Mouse (Mus musculus) adrenal gland, postnatal 25 days (tissue): ENCODE results near the gene Pfpl. TPM values are rescaled to one million over a fixed set of nuclear protein-coding genes. Genes with fewer than 3 reads are reported as not detected.

ENCODE experiments used
- DNase-seq: peaks from one replicate; pipeline ENCODE4 v3.0.0; 2021; ENCODE audit warnings: mixed read lengths
- long read RNA-seq: library from polyadenylated mRNA; stranded (forward); transcript quantifications from one replicate; pipeline ENCODE4 v2.0.0, GENCODE M21; 2021
- total RNA-seq: library from RNA; stranded (reverse); gene quantifications from 2 replicates; pipeline ENCODE4 v1.2.3, GENCODE M21; 2021

The Pfpl gene
- not detected in 2 replicates for total RNA-seq
- long read RNA-seq = 0 reads

DNA sequence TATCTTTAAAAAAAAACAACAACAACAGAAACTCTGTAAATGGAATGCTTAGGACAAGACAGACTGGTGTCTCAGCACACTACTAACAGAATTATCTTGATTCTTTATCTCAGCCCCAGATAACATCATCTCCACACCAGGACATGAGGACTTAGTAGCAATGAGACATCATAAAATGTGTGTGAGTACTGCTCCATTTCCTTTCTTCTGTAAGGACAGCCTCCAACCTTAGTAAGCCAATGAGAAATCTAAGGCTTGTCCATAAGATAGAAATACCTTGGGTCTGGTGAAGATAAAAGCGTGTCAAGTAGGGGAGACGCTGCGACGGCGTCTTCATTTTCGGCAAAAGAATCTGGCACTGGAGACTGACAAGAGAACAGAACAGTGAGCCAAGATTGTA lies at the start of gene Pfpl:
Pfpl (plus strand) TSS at position 301 of the 400 bp plus-strand sequence.
- no peak for DNase-seq

DNA sequence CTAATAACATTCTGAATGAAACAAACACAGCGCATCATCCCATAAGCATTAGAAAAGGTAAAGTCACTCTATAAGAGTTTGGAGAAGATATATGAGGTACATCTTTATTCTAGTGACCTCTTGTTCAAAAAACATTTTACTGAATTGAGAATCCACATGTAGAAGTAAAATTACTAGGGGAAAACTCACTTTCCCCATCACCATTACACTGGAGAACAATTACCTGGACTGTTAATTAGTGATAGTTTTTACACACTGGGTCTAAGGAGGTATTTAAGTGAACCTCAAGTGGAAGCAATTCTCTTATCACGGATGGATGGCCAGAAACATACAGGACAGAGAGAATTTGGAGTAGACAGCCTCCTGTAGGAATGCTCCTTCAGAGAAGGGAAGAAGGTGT lies 40.7 kb upstream of the Pfpl start, which contains the start of gene Olfr1440:
Olfr1440 (plus strand) TSS at position 301 of the 400 bp plus-strand sequence.
- DNase-seq = no peak

DNA sequence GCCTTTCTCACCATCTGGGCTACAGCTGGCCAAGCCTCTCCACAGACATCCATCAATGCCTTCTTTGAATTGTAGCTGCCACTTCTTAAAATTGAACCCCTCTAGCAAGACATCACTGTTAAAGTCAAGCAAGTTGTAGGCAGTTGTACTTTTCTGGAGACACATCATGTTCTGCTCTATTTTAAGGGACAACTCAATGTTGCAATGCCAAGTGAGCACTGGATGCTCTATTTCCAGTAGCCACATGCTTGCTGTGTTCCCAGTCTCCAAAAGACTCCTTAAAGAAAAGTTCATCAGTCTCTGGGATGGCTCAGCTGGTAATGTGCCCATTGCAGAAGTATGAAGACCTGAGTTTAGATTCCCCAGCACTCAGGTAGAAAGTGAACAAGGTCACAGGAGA lies 14.0 kb upstream of the Pfpl start:
- no peak for DNase-seq

DNA sequence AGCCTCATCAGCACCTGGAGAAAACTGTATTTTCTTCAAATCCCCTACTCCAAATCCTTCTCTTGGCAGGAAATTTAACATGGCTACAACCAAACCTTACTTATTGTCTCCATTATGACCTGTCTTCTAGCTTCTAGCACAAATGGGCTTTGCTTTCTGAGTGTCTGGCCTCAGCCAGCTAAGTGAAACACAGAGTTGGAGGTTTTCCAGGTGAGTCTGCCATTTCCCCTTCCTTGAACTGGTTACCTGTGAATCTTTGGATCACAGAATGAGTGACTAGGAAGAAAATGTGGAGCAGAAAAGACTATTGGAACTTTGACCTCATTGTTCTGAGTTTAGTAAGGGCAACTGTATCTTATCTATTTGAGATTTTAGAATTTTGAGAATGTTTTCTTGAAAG lies 10.3 kb upstream of the Pfpl start, which contains the start of gene Olfr1441:
Olfr1441 (plus strand) TSS at position 73 of the 400 bp plus-strand sequence.
- DNase-seq = no peak

DNA sequence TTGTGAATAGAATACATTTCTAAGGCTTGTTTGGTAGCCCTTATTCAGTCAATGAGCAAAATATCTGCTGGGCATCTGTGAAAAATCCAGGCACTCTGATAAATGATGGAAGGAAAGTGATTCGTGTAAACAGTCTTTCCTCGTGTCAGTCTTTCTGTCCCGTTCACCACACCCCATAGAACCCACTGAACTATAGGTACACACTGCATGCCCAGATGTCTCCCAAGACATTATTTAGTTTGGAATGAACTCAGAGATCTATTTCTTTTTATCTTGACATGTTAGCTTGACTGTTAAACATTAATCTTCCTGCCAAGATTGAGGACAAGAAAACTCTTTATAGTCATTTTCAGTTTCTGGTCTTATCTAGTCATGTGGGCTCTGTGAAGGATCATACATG lies 9.4 kb upstream of the Pfpl start:
- no peak for DNase-seq

- DNase-seq = no peak
Observed at GRCm38 (mm10) chr19:12420555-12420954, 7.2 kb upstream of the Pfpl start.

DNA sequence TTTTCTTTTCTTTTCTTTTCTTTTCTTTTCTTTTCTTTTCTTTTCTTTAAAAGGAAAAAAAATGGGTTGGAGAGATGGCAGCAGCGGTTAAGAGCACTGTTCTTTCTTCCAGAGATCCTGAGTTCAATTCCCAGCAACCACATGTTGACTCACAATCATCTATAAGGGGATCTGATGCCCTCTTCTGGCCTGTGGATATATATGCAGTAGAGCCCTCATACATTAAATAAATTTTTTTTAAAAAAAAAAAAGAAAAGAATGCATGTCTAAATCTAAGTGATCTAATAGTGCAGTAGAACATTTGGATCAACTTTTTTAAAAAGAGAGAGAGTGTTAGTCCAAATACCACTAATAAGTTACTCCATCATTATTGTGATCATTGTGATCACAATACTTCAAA lies 6.0 kb upstream of the Pfpl start:
- no peak for DNase-seq

- DNase-seq = no peak
Observed at GRCm38 (mm10) chr19:12427101-12427500, 604 bp upstream of the Pfpl start.

- peak; percentile 5 for DNase-seq
Observed at GRCm38 (mm10) chr19:12433033-12433432, 5.3 kb downstream of the Pfpl start.

DNA sequence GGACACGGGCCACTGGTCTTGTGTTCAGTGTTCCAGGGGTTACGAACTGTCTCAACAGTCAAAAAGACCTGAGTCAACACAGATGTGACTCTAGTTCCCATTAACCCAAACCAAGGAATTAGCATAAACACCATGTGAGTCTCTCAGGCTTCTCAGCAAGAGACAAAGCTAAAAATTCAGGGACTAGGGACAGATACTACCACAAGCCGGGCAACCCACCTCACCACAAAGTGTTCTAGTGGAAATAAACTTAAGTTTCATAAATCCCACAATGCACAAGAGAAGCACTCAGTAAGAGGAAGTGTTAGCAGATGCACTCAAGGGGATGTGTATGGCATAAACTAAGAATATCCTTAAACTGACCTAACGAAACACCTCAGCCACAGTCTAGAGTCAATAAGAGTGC lies 7.3 kb downstream of the Pfpl start:
- no peak for DNase-seq

GRCm38 (mm10) chr19:12435750-12436524 lies 8.2 kb downstream of the Pfpl start:
- DNase-seq = no peak

DNA sequence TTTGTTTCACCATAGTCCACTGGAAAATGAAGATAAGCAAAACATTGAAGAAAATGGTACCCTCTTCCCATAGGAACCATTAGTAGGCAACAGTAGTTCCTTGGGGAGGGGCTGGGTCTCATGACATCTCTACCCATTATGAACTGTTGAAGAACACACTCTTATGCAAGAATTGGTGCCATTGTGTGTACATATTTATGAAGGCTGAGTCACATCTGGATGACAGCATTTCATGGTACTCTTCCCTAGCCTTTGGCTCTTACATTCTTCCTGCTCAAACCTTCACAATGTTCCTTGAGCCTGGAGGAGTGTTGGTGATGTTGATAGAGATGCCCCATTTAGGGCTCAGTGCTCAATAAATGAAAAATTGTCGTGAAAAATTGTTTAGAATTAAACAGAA lies 11.9 kb downstream of the Pfpl start:
- no peak for DNase-seq

DNA sequence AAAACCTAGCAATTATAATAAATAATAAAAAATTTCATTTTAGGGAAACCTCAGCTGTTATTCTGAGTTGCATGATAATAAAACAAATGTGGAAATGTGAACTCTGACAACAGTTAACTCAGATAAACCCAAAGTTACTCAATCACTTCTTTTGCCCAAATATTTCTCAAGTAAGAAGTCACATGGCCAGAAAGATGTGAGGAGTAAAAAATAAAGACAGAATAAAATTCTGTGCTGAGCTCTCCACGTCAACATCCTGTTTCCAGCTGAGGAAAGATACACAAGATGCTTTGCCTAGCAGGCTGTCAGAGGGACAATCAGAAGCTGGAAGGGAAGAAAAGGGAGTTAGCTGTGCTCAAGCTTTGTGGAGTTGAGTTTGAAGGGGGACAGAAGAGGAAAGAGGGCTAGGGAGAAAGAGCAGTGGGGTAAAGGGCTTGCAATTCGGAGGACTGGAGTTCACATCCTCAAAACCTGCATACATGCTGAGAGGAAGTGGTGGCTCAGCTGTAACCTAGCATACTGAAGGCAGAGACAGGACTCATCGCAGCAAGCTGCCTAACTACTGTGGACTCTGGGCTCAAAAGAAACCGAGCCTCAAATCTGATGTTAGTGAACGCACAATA lies 12.5 kb downstream of the Pfpl start:
- no peak for DNase-seq

GRCm38 (mm10) chr19:12442560-12442959 lies 14.9 kb downstream of the Pfpl start:
- DNase-seq = no peak

GRCm38 (mm10) chr19:12445014-12445413 lies 17.3 kb downstream of the Pfpl start:
- DNase-seq = no peak

- no peak for DNase-seq
Observed at GRCm38 (mm10) chr19:12457401-12458066, 29.8 kb downstream of the Pfpl start.

GRCm38 (mm10) chr19:12459516-12459915 lies 31.8 kb downstream of the Pfpl start:
- DNase-seq = no peak

GRCm38 (mm10) chr19:12460282-12461249 lies 32.9 kb downstream of the Pfpl start, which contains the start of gene Mpeg1:
Mpeg1 (plus strand) TSS chr19:12460779.
- no peak for DNase-seq

DNA sequence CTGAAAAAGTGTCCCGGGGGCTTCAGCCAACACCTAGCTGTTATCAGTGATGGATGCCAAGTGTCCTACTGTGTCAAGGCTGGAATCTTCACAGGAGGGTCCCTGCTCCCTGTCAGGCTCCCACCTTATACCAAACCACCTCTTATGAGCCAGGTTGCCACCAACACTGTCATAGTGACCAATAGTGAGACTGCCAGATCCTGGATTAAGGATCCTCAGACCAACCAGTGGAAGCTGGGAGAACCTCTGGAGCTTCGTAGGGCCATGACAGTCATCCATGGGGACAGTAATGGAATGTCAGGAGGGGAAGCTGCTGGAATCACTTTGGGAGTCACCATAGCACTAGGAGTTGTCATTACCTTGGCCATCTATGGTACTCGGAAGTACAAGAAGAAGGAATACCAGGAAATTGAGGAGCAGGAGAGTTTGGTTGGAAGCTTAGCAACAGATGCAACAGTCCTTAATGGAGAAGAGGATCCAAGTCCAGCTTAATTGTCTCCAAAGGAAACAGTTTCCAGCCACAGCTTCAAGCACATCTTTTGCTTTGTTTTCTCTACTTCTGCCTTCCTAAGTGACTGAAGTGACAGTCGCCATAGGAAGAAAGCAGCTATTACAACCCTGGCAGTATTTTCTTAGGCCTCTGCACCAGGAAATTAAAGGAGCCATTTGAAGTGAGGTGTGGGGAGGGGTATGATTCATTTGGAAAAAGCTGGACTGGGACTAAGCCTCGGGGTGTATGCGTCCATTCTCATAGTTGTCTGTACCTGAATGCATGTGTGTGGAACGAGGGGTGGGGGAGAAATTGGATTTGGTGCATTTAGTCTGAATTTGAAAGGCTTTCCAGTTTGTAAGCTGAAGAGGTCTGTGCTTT lies 35.4 kb downstream of the Pfpl start:
- no peak for DNase-seq

- DNase-seq = peak; percentile 25
Observed at GRCm38 (mm10) chr19:12463722-12464035, 36.0 kb downstream of the Pfpl start.

DNA sequence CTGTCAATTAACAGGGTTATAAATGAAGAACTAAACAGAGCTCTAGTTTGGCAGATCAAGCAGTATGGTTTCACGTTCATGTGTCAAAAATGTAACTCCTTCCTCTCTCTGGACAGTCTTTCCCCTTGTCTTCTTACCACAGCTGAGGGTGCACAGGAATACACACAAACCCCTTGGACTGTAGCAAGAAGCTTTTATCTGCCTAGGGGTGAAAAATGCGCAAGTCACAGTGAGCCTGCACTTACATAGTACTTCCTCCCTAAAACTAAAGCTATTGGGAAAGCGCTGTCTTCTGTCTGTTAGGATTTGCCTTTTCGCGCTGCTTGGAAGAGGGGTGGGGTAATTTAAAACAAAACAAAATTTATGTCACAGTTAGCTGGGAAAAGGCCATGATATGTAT lies 36.4 kb downstream of the Pfpl start:
- no peak for DNase-seq
